Mouse (Mus musculus) brain, embryonic 18.5 days (tissue): ENCODE results near the gene Pet117.
"Not testable (repeated sequence)": the region's sequence is repeated elsewhere in the genome, so short reads cannot be mapped to it uniquely, and the experiment has no call there.

Experiments used
- DNase-seq: peaks from one replicate; pipeline ENCODE4 v3.0.0-alpha.2; 2012; ENCODE audit warnings: low read depth, low spot score

Pet117 gene

DNA sequence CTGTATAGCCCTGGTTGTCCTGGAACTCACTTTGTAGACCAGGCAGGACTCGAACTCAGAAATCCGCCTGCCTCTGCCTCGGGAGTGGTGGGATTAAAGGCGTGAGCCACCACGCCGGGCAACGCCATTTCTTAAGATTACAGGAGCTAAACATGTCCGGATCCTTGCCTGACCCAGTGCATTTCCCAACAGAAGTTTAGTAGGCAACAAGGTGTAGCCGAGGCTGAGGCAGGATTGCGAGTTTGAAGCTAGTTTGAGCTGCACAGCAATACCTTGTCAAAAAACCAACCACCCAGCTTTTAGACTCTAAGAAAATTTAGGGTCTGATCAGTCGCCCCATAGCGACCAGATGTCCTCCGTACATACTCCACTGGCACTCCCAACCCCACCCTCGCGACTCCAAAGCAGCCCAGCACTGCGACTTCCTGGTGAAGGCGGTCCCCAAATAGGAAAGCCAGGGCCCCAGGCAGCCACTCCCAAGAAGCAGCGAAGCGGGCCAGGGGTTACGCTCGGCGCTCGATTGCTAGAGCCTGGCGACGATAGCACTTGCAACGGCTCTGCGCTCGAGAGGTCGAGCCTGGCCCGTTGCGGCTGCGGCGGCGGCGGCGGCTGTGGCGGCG lies at the start of gene Pet117, which contains the start of gene Kat14:
TSS of gene Pet117 (plus strand) at position 597 of the 620 bp plus-strand sequence.
TSS of gene Kat14 (plus strand) at position 584 of the 620 bp plus-strand sequence.
- peak; percentile 83 for DNase-seq

DNA sequence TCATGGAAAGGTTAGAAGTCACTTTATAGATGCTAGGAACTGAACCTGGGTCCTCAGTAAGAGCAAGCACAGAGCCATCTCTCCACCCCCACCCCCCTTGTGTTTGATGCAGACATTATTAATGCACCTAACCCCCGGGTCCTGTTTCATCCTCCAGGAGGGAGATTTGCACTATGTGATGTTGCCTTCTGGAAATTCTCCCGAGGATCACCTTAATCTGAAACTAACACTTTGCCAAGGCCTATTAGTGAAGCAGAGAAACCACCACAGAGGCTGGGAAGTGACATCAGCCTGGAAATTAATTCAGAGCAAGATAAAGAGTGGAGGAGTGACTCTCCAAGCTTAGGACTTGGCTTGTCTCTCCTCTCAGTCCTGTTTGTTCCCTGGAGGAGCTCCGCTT lies 44.6 kb upstream of the Pet117 start:
- no peak for DNase-seq

DNA sequence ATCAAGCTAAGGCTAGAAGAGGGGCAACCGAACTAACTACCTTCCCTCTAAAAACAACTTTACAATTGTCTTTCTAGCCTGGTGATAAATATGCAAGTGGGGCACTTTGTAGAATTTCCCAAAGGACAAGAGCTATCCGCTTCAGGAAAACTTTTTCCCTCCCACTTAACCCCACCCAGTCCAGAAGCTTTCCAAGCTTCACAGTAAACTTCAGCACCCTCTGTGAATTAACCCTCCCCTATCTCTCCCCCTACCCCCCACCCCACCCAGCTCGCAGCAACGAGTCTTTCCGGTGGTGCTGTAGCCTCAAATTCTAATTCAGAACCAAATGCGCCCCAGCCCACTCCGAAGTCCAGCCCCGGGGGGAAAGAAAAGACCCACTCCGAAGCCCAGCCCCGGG lies 39.3 kb upstream of the Pet117 start:
- no peak for DNase-seq

DNA sequence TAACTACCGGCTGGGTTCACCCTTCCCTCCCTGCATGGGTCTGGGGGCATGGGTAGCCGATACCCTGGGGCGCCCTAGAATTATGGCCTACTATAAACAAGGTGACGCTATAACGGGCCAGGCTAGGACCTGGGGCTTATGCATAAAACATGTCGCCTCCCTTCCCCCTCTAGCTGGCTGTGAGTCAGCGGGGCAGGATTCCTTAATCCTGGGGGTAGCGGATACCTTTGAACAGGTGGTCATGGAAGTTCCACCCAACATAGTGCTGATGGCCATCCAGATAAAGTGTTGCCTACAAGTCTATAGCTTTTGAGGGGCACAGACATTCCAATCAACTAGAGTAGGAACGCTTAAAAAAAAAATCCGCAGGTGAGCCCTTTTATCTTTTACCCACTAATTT lies 38.9 kb upstream of the Pet117 start:
- no peak for DNase-seq

DNA sequence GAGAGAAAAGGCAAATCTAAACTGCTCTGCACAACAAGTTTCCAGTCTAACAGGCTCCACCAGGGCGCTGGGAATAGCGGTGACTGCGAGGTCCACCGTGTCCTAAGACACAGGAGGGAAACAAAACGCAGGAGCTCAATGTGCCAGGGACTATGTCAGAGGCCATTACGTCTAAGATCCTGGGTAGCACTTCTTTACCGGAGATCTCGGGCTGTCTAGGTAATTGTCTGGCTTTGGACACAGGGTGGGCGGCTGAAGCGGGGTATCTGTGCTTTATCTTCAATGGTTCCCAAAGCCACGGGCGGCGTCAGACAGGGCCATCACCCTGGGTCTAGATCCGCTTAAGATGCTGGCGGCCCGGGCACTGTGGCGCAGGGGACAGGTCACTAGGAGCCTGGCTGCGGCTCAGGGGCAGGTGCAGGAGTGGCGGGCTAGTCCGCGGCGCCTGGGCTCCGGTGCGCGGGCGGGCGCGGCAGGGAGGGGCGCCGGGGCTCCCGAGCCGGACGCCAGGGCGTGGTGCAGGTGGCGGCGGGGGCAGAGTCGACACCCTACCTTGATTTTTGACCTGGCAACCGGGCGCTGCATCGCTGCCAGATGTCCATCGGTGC lies 38.3 kb upstream of the Pet117 start:
- DNase-seq: no peak

DNA sequence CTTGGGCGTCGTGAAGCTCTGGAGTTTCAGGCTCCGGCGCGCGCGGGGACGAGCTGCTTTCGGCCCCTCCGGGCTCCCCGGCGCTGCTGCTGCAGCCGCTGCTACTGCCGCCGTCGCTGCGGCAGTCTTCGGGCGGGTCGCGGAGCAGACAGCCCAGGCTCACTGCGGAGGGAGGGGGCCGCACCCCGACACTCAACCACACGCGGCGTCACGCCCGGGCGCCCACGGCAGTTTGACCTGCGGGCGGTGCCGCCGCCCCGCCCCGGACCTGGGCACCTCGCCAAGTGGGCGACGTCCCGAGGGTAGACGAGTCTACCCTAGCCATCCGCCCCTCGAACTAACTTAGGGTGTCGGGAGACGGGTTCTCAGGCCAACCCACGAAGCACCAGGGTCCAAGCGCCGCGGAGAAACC lies 37.8 kb upstream of the Pet117 start:
- no peak for DNase-seq

DNA sequence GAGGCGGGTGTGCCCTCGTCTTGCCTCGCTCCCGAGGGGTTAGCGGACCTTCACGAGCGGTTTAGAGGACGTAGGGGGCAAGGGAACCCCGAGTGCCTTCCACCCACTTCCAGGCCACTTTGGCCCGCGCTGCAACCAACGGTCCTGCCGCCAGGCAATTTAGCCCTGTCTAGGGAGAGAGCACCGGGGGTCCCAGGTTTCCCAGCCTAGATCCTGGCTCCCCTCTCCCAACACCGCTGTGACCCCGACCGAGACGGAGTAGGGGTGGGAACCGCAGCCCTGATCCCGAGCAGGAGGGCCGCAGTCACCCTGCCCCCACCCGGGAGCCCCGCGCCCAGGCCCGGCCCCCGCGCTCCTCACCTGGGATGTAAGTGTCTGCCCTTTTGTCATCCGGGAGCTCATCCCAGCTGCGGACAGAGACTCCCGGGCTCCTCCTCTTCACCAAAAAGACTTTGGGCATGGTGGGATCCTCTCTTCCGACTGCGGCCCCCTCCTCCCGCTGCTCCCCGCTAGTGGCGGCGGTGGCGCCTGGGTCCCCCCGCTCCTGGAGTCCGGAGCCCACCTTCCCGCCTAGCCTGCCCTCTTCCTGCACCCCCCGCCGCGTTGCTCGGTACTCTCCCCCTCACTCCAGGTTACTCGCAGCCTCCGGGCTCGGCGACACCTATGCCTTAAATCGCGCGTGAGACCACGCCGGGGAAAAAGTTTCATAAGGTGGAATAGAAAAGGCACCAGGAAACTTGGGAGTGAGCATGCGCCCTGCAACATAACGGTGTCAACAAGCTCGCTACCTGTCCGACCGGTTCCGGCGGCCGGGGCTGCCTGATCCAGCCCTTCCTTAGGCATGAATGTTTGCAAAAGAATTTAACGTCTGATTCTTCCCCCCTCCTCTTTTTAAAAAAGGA lies 37.1 kb upstream of the Pet117 start, which contains the start of gene Ovol2:
TSS of gene Ovol2 (minus strand) at position 746 of the 902 bp plus-strand sequence.
- no peak for DNase-seq

DNA sequence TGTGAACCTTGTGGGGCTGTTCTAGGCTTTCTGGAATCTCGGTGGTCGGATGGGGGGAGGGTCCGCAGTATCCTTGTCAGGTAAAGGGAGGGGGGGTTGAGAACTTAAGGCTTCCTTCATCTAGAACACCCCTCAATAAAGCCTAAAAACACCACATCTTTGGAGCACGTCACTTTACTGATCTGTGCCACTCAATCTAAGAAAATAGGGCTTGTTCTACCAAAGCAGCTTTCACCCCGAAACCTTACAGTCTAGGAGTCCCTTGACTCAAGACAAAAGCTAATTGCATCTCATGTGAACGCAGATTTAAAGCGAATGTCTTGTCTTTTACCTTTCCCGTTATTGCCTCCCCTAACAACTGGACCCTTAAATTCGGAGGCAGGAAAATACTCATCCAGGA lies 36.3 kb upstream of the Pet117 start:
- DNase-seq: no peak

DNA sequence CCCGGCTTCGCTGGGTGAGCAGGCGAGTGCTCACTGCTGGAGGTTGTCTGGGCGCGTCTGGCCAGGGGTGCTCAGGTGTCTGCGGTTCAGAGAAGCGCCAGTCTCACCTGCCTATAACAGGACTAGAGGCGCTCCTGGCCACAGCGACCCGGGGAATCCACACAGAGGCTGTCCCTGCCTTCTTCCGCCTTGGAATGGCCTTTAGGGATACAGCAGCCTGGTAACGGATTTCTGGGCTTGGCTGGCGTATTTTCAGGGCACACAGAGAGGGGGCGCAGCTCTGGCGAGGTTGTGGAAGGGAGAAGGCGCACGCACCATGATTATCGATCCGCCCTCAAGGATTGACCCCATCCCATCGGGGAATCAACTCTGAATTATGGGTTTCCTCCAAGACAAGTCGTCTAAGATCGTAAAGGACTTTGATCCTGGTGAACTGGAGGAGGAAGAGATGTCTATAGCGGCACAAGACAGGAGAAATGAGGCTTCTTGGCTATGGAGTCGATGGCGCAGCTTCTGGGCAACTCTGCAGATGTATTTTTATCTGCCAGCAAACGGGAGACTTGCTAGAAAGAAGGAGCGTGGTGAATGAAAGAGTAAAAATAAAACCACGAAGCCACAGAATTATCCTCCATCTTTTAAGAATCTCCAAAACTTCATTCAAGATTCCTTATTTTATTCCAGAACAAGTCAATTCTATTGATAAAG lies 35.5 kb upstream of the Pet117 start:
- DNase-seq: no peak

DNA sequence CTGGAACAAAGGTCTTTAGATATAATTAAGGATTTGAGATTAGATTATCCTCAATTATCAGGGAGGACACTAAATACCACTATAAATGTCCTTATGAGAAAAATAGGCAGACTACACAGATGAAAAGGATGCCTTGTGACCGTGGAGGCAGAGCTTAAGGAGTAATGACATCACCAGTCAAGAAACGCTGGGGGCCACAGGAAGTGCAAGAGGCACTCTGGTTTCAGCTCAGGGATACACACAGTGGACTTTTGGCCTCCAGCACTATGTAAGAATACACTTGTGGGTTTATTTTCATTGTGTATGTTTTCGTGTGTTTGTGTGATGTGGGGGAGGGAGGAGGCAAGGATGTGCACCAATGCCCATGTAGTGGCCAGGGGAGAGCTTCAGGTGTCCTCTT lies 31.6 kb upstream of the Pet117 start:
- DNase-seq: no peak

DNA sequence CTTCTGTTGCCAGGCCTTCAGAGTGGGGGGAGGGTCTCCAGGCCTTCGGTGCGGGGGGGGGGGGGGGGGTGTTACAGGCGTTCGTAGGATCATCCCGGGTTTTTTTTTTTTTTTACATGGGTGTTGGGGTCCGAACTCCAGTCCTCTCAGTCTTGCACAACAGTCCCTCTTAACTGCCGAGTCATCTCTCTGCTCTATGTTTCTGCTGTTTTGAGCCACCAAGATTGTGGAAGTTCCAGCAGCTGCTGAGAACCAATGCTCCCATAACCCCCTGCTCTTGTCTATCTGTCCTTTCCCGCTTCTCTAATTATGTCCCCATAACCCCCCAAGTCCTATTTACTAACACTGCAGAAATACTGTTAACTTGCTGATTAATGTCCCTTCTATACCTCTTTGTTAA lies 31.1 kb upstream of the Pet117 start:
- DNase-seq: no peak

DNA sequence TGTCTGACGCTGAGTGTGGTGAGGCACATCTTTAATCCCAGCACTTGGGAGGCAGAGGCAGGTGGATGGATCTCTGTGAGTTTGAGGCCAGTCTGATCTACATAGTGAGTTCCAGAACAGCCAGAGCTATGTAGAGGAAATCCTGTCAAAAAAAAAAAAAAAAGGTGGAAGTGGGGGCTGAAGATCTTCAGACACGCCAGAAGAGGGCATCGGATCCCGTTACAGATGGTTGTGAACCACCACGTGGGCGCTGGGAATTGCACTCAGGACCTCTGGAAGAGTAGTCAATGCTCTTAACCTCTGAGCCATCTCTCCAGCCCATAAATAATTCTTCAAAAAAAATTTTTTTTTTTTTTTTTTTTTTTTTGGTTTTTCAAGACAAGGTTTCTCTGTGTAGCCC lies 30.6 kb upstream of the Pet117 start:
- not testable (repeated sequence) for DNase-seq

DNA sequence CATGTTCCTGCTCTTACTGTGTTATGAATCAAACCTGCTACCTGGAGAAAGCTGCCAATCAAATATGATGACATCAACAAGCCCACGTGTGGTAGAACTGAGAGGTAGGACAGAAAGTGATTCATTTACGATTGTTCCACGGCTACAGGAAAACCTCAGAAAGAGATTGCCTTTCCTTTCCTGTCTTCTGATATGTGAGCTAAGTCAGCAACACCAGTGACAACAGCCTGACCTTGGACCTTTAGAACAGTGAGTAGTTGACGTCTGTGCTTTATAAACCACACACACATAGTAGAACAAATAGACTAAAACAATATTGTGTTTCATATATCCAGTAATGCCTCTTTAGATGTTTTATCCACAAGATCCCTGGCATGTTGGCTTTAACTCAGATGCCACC lies 25.6 kb upstream of the Pet117 start:
- DNase-seq: no peak

DNA sequence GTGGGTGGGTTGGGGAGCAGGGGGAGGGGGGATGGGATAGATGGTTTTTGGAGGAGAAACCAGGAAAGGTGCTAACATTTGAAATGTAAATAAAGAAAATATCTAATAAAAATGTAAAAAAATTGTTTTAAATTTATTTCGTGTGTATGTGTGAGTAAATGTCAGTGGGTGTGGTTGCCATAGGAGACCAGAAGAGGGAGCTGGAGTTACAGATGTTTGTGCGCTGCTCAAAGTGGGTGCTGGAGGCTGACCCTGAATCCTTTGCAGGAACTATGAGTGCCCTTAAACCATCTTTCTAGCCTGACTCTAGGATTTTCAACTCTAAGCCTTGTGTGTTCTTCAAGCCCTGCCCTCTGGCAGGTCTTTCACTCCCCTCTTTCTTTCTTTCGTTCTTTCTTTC lies 20.3 kb upstream of the Pet117 start:
- no peak for DNase-seq

DNA sequence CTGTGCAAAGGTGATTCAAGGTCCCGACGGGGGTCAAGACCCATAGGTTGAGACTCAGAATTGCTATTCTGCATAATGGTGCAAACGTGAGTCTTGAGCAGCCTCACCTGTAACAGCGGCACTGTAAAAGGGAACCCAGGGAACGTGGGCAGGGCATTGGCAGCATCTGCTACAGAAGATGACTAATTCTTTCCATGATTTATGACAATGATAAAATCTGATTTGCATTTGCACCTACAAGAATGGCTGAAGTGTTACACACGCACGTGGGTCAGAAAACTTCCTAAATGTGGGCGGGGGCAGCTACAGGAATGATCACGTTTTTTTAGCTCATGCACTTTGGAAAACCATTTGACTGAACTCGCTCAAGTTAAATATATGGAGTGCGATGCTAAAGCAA lies 16.0 kb upstream of the Pet117 start:
- no peak for DNase-seq

DNA sequence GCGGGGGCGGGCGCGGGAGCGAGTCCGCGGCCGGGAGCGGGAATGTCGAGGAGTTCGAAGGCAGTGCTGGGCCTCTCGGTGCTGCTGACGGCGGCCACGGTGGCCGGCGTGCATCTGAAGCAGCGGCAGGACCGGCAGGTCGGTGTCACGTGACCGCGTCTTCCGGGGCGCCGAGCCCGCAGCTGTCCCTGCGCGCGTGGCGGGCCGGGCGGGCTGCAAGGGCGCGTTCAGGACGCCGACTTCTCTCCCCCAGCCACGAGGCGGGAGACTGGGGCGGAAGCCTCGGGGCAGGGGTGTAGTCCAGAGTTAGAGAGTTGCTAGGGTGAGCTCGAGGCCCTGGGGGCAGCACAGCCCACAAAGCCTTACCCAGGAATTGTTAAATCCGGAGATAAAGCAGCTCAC lies 225 bp downstream of the Pet117 start:
- peak; percentile 37 for DNase-seq

DNA sequence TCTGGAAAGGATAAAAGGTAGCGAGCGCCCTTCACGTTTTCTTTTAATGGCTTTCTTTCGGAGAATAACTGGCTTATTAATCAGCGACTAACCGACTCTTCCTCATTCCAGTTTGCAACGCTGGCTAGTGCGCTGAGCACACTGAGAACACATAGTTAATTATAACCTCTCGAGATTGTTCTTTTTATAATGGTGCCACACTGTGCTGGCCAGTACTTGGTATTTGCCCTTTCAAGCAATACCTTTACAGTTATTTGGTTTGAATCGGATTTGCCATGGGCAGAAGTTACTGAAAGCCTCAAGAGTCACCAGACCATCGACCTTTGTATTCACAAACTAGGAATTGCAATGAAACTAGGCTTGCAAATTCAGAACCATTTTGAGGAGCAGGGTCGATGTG lies 715 bp downstream of the Pet117 start:
- peak; percentile 4 for DNase-seq

DNA sequence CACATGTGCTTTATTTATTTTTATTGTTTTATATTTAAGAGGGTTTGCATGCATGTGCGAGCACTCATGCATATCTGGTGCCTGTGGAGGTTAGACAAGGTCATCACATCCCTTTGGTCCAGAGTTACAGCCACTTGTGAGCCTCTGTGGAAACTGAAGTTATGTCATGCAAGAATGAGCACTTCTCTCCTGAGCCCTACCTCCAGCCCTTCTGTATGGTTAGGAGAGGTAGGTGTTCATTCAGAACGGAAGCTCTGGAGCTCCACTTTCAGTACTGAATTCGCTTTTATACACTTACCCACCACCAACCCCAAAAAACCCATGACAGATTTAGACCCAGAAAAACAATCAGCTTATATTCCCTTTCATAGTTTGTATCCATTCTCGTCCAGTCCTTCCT lies 2.8 kb downstream of the Pet117 start:
- DNase-seq: no peak

DNA sequence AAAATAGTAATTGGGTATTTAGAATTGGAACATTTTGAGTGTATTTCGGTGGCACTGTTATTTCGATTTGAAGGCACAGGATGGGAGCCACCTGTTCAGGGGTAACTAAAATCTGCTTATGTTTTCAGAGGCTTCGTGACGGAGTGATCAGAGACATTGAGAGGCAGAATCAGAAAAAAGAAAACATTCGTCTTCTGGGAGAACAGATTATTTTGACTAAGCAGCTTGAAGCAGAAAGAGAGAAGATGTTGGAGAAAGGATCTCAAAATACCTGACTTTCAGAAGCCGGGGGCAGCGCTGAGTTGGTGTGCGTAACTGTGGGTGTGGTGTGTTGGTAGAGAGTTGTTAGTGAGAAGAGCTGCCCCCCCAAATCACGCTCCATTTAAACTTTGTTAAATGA lies 4.3 kb downstream of the Pet117 start:
- DNase-seq: no peak

DNA sequence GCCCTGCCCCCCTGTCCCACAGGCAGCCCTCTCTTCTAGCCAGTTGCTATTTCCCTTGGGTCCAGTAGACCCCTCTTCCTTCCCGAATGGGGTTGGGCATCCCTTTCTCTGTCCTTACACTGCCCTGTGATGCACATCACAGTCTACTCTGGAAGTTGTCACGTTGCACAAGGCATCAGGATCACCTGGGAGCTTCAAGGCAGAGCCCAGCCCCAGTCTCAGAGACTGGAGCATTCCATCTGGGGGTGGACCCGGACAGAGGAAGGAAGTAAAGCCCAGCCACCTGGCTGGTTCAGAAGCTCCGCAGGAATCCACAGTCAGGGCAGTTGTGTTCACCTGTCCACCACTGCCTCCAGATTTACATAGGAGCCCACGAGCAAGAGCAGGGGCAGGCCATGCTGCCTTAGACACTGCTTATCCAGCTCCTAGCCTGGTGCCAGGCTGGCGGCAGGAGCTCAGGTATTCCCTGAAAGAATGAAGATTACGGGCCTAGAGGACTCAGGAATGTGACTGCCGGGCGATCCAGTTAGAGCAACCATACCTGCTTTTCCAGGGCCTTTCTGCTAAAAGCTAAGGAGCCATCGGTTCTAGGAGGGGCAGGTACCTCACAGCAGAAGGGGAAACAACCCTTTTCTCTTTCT lies 6.4 kb downstream of the Pet117 start:
- no peak for DNase-seq

DNA sequence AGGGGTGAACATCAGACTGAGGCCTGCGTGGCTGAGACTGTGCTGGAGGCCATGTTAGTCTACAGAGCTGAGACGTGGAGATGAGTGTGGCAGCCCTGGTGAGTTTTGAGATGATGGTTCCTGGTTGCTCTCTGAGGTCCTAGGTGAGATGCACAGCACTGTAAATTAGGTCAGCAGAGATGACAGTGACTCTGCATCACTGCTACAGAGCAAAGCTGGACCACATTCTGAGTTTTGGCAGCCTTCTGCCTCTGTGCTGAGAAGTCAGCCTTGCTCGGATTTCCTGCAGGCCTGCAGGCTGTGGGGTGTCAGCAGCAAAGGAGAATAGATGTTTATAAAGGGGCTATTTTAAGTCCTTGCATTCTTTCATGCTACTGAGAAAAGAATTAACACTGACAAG lies 12.5 kb downstream of the Pet117 start:
- DNase-seq: no peak

DNA sequence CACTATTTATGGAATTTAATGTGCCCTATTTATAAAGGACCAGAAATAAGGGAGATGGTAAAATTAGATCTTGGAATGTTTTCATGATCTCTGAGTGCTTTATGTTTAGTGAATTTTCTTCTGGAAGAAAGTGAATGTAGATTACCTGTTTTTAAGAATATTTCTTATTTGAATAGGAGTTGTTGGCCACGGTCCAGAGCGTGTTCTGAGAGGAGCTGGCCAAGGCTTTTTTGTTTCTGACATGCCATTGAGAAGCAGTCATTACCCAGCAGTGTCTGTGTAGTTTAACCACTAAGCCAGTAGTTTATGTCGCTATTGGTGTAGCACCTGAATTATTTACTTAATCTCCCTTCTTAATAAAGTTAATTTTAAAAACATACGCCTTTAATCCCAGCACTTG lies 12.9 kb downstream of the Pet117 start:
- DNase-seq: no peak
